Mouse (Mus musculus) forebrain, embryonic 15.5 days (tissue): Measurements from ENCODE around the gene Cfap54. TPM values are rescaled to one million over a fixed set of nuclear protein-coding genes. Genes with fewer than 3 reads are reported as not detected.

Experiments
- ATAC-seq: fragments of 200-750 bp; cut with Nextera tagmentation; replicated peaks from 2 replicates; pipeline ENCODE4 v1.8.0; 2017; ENCODE audit warnings: mild to moderate bottlenecking, moderate TSS enrichment, moderate library complexity
- H3K27ac ChIP-seq: fragments of 300-500 bp; sonication (generic); replicated peaks from 2 replicates; pipeline ENCODE4 v1.5.1; 2015; ENCODE audit warnings: mild to moderate bottlenecking, inconsistent platforms
- H3K27me3 ChIP-seq: fragments of 300-500 bp; sonication (generic); 2 replicates; pipeline ENCODE4 v1.6.1; 2015; ENCODE audit warnings: inconsistent platforms
- H3K36me3 ChIP-seq: fragments of 300-500 bp; sonication (generic); 2 replicates; pipeline ENCODE4 v1.6.1; 2015; ENCODE audit warnings: mild to moderate bottlenecking, inconsistent platforms
- H3K4me1 ChIP-seq: fragments of 300-500 bp; sonication (generic); 2 replicates; pipeline ENCODE4 v1.6.1; 2015; ENCODE audit warnings: inconsistent platforms
- H3K4me2 ChIP-seq: fragments of 300-500 bp; sonication (generic); replicated peaks from 2 replicates; pipeline ENCODE4 v1.6.1; 2015; ENCODE audit warnings: mild to moderate bottlenecking, inconsistent platforms
- H3K4me3 ChIP-seq: fragments of 300-500 bp; sonication (generic); 2 replicates; pipeline ENCODE4 v1.5.1; 2015; ENCODE audit warnings: mild to moderate bottlenecking, inconsistent platforms
- H3K9ac ChIP-seq: fragments of 300-500 bp; sonication (generic); replicated peaks from 2 replicates; pipeline ENCODE4 v1.6.1; 2015; ENCODE audit warnings: mild to moderate bottlenecking, inconsistent platforms
- H3K9me3 ChIP-seq: fragments of 300-500 bp; sonication (generic); 2 replicates; pipeline ENCODE4 v1.6.1; 2016; ENCODE audit warnings: inconsistent platforms
- WGBS: fragments of 180-500 bp; shearing (Covaris S2); methylation state at CpG from one replicate; pipeline ENCODE4 v1.1.7; 2015; ENCODE audit warnings: mixed read lengths; 5-methylcytosine and 5-hydroxymethylcytosine counted together
- polyA plus RNA-seq: library from polyadenylated mRNA; unstranded; fragments of >200 nt; fragmentation: Nextera tagmentation; extraction: Ambion mirVana; gene quantifications from 2 replicates; pipeline ENCODE4 v1.2.1, GENCODE M21; 2015

Cfap54 gene
- polyA plus RNA-seq, 1 experiment from 2014 or later, result 2.3 TPM

GRCm38 (mm10) chr10:92990576-92990975 lies 90.8 kb downstream of the Cfap54 start:
- H3K36me3 ChIP-seq, result no peaks in the 10 kb centered on the region
- H3K9ac ChIP-seq, result no peak overlapping the region
- 0 out of 2 replicates have a peak, but pooled peaks cover 3% of the 10 kb centered on the region for H3K4me1 ChIP-seq
- no peak overlapping the region for H3K4me3 ChIP-seq
- H3K9me3 ChIP-seq, result no peaks in the 10 kb centered on the region
- H3K4me2 ChIP-seq, result no peak overlapping the region
- no peak for ATAC-seq
- WGBS, result 55% methylated on average over 2 of the region's 2 CpGs
- no peak overlapping the region for H3K27ac ChIP-seq
- H3K27me3 ChIP-seq, result no peaks in the 10 kb centered on the region

GRCm38 (mm10) chr10:92965134-92965533 lies 116.3 kb downstream of the Cfap54 start:
- no peaks in the 10 kb centered on the region for H3K36me3 ChIP-seq
- H3K4me3 ChIP-seq, result no peak overlapping the region
- no peaks in the 10 kb centered on the region for H3K27me3 ChIP-seq
- no peaks in the 10 kb centered on the region for H3K4me1 ChIP-seq
- no peak overlapping the region for H3K27ac ChIP-seq
- no peak overlapping the region for H3K9ac ChIP-seq
- 80% methylated on average over 3 of the region's 3 CpGs for WGBS
- H3K9me3 ChIP-seq, result no peaks in the 10 kb centered on the region
- no peak overlapping the region for H3K4me2 ChIP-seq
- ATAC-seq, result no peak

- Histone ChIP-seq H3K4me1 (no peaks in the 10 kb centered on the region), H3K4me3 (no peak overlapping the region), H3K9me3 (no peaks in the 10 kb centered on the region), H3K36me3 (no peaks in the 10 kb centered on the region), H3K27me3 (no peaks in the 10 kb centered on the region), H3K4me2 (no peak overlapping the region), H3K9ac (no peak overlapping the region), H3K27ac (no peak overlapping the region)
- 83% methylated on average over 1 of the region's 1 CpGs for WGBS
- ATAC-seq, result no peak
Observed at GRCm38 (mm10) chr10:92950044-92950443, 131.4 kb downstream of the Cfap54 start.

GRCm38 (mm10) chr10:92942848-92943645 lies 138.4 kb downstream of the Cfap54 start:
- Histone ChIP-seq H3K4me3 (no peak overlapping the region), H3K36me3 (no peaks in the 10 kb centered on the region), H3K4me2 (no peak overlapping the region), H3K4me1 (no peaks in the 10 kb centered on the region), H3K9me3 (no peaks in the 10 kb centered on the region), H3K9ac (no peak overlapping the region), H3K27ac (no peak overlapping the region), H3K27me3 (no peaks in the 10 kb centered on the region)
- 80% methylated on average over 7 of the region's 7 CpGs for WGBS
- no peak for ATAC-seq

GRCm38 (mm10) chr10:92941616-92942015 lies 139.8 kb downstream of the Cfap54 start:
- no peak overlapping the region for H3K4me2 ChIP-seq
- no peak overlapping the region for H3K27ac ChIP-seq
- 81% methylated on average over 1 of the region's 1 CpGs for WGBS
- no peaks in the 10 kb centered on the region for H3K4me1 ChIP-seq
- no peaks in the 10 kb centered on the region for H3K36me3 ChIP-seq
- no peak for ATAC-seq
- no peaks in the 10 kb centered on the region for H3K9me3 ChIP-seq
- H3K9ac ChIP-seq, result no peak overlapping the region
- H3K27me3 ChIP-seq, result no peaks in the 10 kb centered on the region
- no peak overlapping the region for H3K4me3 ChIP-seq

GRCm38 (mm10) chr10:92937741-92938285 lies 143.6 kb downstream of the Cfap54 start:
- WGBS, result 85% methylated on average over 10 of the region's 10 CpGs
- Histone ChIP-seq H3K36me3 (no peaks in the 10 kb centered on the region), H3K27me3 (no peaks in the 10 kb centered on the region), H3K4me1 (no peaks in the 10 kb centered on the region), H3K27ac (no peak overlapping the region), H3K4me3 (no peak overlapping the region), H3K9me3 (no peaks in the 10 kb centered on the region), H3K9ac (no peak overlapping the region), H3K4me2 (no peak overlapping the region)
- ATAC-seq, result no peak

GRCm38 (mm10) chr10:92937091-92937490 lies 144.3 kb downstream of the Cfap54 start:
- 90% methylated on average over 7 of the region's 7 CpGs for WGBS
- Histone ChIP-seq H3K4me3 (no peak overlapping the region), H3K9ac (no peak overlapping the region), H3K27ac (no peak overlapping the region), H3K4me2 (no peak overlapping the region), H3K36me3 (no peaks in the 10 kb centered on the region), H3K9me3 (no peaks in the 10 kb centered on the region), H3K4me1 (no peaks in the 10 kb centered on the region), H3K27me3 (no peaks in the 10 kb centered on the region)
- no peak for ATAC-seq

- H3K4me2 ChIP-seq, result no peak overlapping the region
- H3K36me3 ChIP-seq, result no peaks in the 10 kb centered on the region
- no peak overlapping the region for H3K27ac ChIP-seq
- H3K27me3 ChIP-seq, result no peaks in the 10 kb centered on the region
- H3K9ac ChIP-seq, result no peak overlapping the region
- no peaks in the 10 kb centered on the region for H3K9me3 ChIP-seq
- no peaks in the 10 kb centered on the region for H3K4me1 ChIP-seq
- WGBS, result 62% methylated on average over 5 of the region's 5 CpGs
- H3K4me3 ChIP-seq, result no peak overlapping the region
- no peak for ATAC-seq
Observed at GRCm38 (mm10) chr10:92934506-92934905, 146.9 kb downstream of the Cfap54 start.

- Histone ChIP-seq H3K36me3 (no peaks in the 10 kb centered on the region), H3K4me3 (no peak overlapping the region), H3K27me3 (no peaks in the 10 kb centered on the region), H3K9me3 (no peaks in the 10 kb centered on the region), H3K4me1 (no peaks in the 10 kb centered on the region), H3K9ac (no peak overlapping the region), H3K27ac (no peak overlapping the region), H3K4me2 (no peak overlapping the region)
- 93% methylated on average over 6 of the region's 6 CpGs for WGBS
- ATAC-seq, result no peak
Observed at GRCm38 (mm10) chr10:92933616-92934015, 147.8 kb downstream of the Cfap54 start.

GRCm38 (mm10) chr10:92932464-92932863 lies 149.0 kb downstream of the Cfap54 start:
- no peak overlapping the region for H3K27ac ChIP-seq
- WGBS, result 90% methylated on average over 12 of the region's 12 CpGs
- no peaks in the 10 kb centered on the region for H3K36me3 ChIP-seq
- no peaks in the 10 kb centered on the region for H3K9me3 ChIP-seq
- H3K9ac ChIP-seq, result no peak overlapping the region
- H3K4me3 ChIP-seq, result no peak overlapping the region
- no peak for ATAC-seq
- no peaks in the 10 kb centered on the region for H3K4me1 ChIP-seq
- no peak overlapping the region for H3K4me2 ChIP-seq
- H3K27me3 ChIP-seq, result no peaks in the 10 kb centered on the region

- Histone ChIP-seq H3K4me2 (no peak overlapping the region), H3K9ac (no peak overlapping the region), H3K4me1 (no peaks in the 10 kb centered on the region), H3K27me3 (no peaks in the 10 kb centered on the region), H3K4me3 (no peak overlapping the region), H3K36me3 (no peaks in the 10 kb centered on the region), H3K27ac (no peak overlapping the region), H3K9me3 (no peaks in the 10 kb centered on the region)
- ATAC-seq, result no peak
- 75% methylated on average over 1 of the region's 1 CpGs for WGBS
Observed at GRCm38 (mm10) chr10:92930036-92930435, 151.4 kb downstream of the Cfap54 start.

GRCm38 (mm10) chr10:92928256-92928655 lies 153.2 kb downstream of the Cfap54 start:
- ATAC-seq, result no peak
- no peak overlapping the region for H3K9ac ChIP-seq
- WGBS, result 83% methylated on average over 3 of the region's 3 CpGs
- H3K4me2 ChIP-seq, result no peak overlapping the region
- H3K4me3 ChIP-seq, result no peak overlapping the region
- no peaks in the 10 kb centered on the region for H3K36me3 ChIP-seq
- H3K27ac ChIP-seq, result no peak overlapping the region
- H3K9me3 ChIP-seq, result no peaks in the 10 kb centered on the region
- no peaks in the 10 kb centered on the region for H3K27me3 ChIP-seq
- H3K4me1 ChIP-seq, result no peaks in the 10 kb centered on the region

- Histone ChIP-seq H3K4me1 (no peaks in the 10 kb centered on the region), H3K9me3 (no peaks in the 10 kb centered on the region), H3K9ac (no peak overlapping the region), H3K27me3 (no peaks in the 10 kb centered on the region), H3K4me3 (no peak overlapping the region), H3K36me3 (no peaks in the 10 kb centered on the region), H3K4me2 (no peak overlapping the region), H3K27ac (no peak overlapping the region)
- 74% methylated on average over 1 of the region's 1 CpGs for WGBS
- no peak for ATAC-seq
Observed at GRCm38 (mm10) chr10:92918551-92918950, 162.9 kb downstream of the Cfap54 start.
